Mouse (Mus musculus): ENCODE measurements at regions not wholly inside any gene's neighbourhood (a gene's known extent, or its start where the extent isn't known, plus 50 kb on each side); places are given as distances from the start of the nearest gene placed in this dataset.
A peak's percentile ranks its signal among the peaks of the same experiment; 100 is the strongest.

- no peak for DNase-seq (ENCODE audit: low spot score in 2 of 2)
- H3K4me3 ChIP-seq = no peak overlapping the region
- TF ChIP-seq CTCF (conservative IDR thresholded peaks at IDR 0.05) = no peak
- H3K27ac ChIP-seq = no peak overlapping the region
Observed at GRCm38 (mm10) chr6:100135177-100135576, 152.1 kb downstream of the Rybp start.

GRCm38 (mm10) chr6:100133970-100134369, 153.3 kb downstream of the Rybp start:
- TF ChIP-seq CTCF (conservative IDR thresholded peaks at IDR 0.05) = no peak

GRCm38 (mm10) chr6:100132916-100133600, 154.2 kb downstream of the Rybp start:
- Histone ChIP-seq H3K27ac (no peak overlapping the region), H3K4me3 (no peak overlapping the region)
- DNase-seq (ENCODE audit: low spot score in 2 of 2) = no peak
- no peak for TF ChIP-seq CTCF (conservative IDR thresholded peaks at IDR 0.05)

More at GRCm38 (mm10) chr6:100133970-100134369, 153.3 kb downstream of the Rybp start:
- DNase-seq (ENCODE audit: low spot score in 2 of 2) = no peak
- Histone ChIP-seq H3K4me3 (no peak overlapping the region), H3K27ac (no peak overlapping the region)

GRCm38 (mm10) chr6:100127221-100128143, 159.8 kb downstream of the Rybp start:
- Histone ChIP-seq H3K27ac (peak overlapping the region; percentile 8; the same call in 1 of the 2 replicates), H3K4me3 (no peak overlapping the region)
- peak; percentile 63 for TF ChIP-seq CTCF (conservative IDR thresholded peaks at IDR 0.05)
- peak; percentile 75 for DNase-seq (ENCODE audit: low spot score in 2 of 2)

- no peak for DNase-seq (ENCODE audit: low spot score in 2 of 2)
- H3K4me3 ChIP-seq = no peak overlapping the region
- TF ChIP-seq CTCF (conservative IDR thresholded peaks at IDR 0.05) = no peak
- no peak overlapping the region for H3K27ac ChIP-seq
Observed at GRCm38 (mm10) chr6:100126736-100127135, 160.5 kb downstream of the Rybp start.

- Histone ChIP-seq H3K4me3 (no peak overlapping the region), H3K27ac (no peak overlapping the region)
- no peak for TF ChIP-seq CTCF (conservative IDR thresholded peaks at IDR 0.05)
- DNase-seq (ENCODE audit: low spot score in 2 of 2) = no peak
Observed at GRCm38 (mm10) chr6:100126326-100126725, 161.0 kb downstream of the Rybp start.

- DNase-seq (ENCODE audit: low spot score in 2 of 2) = no peak
- Histone ChIP-seq H3K27ac (no peak overlapping the region), H3K4me3 (no peak overlapping the region)
- TF ChIP-seq CTCF (conservative IDR thresholded peaks at IDR 0.05) = no peak
Observed at GRCm38 (mm10) chr6:100121240-100121639, 166.0 kb downstream of the Rybp start.

GRCm38 (mm10) chr6:100120017-100120944, 167.0 kb downstream of the Rybp start:
- no peak overlapping the region for H3K27ac ChIP-seq
- no peak for TF ChIP-seq CTCF (conservative IDR thresholded peaks at IDR 0.05)
- H3K4me3 ChIP-seq = no peak overlapping the region
- no peak for DNase-seq (ENCODE audit: low spot score in 2 of 2)

GRCm38 (mm10) chr6:100117084-100117483, 170.2 kb downstream of the Rybp start:
- H3K4me3 ChIP-seq = no peak overlapping the region
- H3K27ac ChIP-seq = no peak overlapping the region
- TF ChIP-seq CTCF (conservative IDR thresholded peaks at IDR 0.05) = no peak
- DNase-seq (ENCODE audit: low spot score in 2 of 2) = no peak

GRCm38 (mm10) chr6:100113393-100114137, 173.7 kb downstream of the Rybp start:
- DNase-seq (ENCODE audit: low spot score in 2 of 2) = no peak
- Histone ChIP-seq H3K27ac (no peak overlapping the region), H3K4me3 (no peak overlapping the region)
- no peak for TF ChIP-seq CTCF (conservative IDR thresholded peaks at IDR 0.05)

GRCm38 (mm10) chr6:100110981-100111660, 176.2 kb downstream of the Rybp start:
- no peak for DNase-seq (ENCODE audit: low spot score in 2 of 2)
- TF ChIP-seq CTCF (conservative IDR thresholded peaks at IDR 0.05) = no peak
- H3K27ac ChIP-seq = no peak overlapping the region
- no peak overlapping the region for H3K4me3 ChIP-seq
